Mouse (Mus musculus): ENCODE measurements around the gene Dleu7. TPM values are rescaled to one million over a fixed set of nuclear protein-coding genes. Genes with fewer than 3 reads are reported as not detected.

Gene Dleu7
- total and polyA plus RNA-seq, 3 experiments = not detected

DNA sequence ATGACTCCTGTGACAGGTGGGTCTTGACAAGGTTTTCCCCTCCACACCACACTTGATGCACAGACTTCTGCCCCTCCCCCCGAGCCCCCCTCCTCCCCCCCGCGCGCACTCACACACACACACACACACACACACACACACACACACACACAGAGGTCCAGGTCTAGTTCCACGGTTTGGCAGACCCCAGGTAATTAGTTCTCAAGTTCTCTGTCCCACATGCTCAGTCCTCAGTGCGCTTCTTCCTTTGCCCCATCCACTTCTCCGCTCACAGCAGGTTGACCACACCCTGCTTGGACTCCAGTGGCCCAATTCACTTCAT is 720 bp downstream of the Dleu7 start:
- Histone ChIP-seq H3K9me3 (replicated peaks) (no peaks in the 10 kb centered on the region), H3K27me3 (ENCODE audit: insufficient read depth, low read length) (peaks cover 20% of the 10 kb centered on the region), H3K36me3 (replicated peaks) (no peaks in the 10 kb centered on the region), H3K4me1 (ENCODE audit: insufficient read depth, low read depth, low read length) (peaks cover 4% of the 10 kb centered on the region), H3K4me3 (ENCODE audit: low read depth, low read length) (no peak overlapping the region)
- DNase-seq (ENCODE audit: low spot score) = no peak
- no peak for TF ChIP-seq POLR2AphosphoS5 (IDR thresholded peaks at IDR 0.05; ENCODE audit: insufficient replicate concordance, low read depth, low read length)
- no peak for TF ChIP-seq GATA1 (IDR thresholded peaks at IDR 0.05; ENCODE audit: borderline replicate concordance, low read length)
- TF ChIP-seq CTCF (IDR thresholded peaks at IDR 0.05; ENCODE audit: low read depth, low read length) = no peak
- no peak for TF ChIP-seq GATA2 (IDR thresholded peaks at IDR 0.05; ENCODE audit: borderline replicate concordance, low read depth, low read length)
- no peak for TF ChIP-seq TAL1 (conservative IDR thresholded peaks at IDR 0.05; ENCODE audit: low read depth, low read length)
- no peak for ATAC-seq (ENCODE audit: extremely low read depth, insufficient number of reproducible peaks, low FRiP score, poor library complexity, severe bottlenecking)

DNA sequence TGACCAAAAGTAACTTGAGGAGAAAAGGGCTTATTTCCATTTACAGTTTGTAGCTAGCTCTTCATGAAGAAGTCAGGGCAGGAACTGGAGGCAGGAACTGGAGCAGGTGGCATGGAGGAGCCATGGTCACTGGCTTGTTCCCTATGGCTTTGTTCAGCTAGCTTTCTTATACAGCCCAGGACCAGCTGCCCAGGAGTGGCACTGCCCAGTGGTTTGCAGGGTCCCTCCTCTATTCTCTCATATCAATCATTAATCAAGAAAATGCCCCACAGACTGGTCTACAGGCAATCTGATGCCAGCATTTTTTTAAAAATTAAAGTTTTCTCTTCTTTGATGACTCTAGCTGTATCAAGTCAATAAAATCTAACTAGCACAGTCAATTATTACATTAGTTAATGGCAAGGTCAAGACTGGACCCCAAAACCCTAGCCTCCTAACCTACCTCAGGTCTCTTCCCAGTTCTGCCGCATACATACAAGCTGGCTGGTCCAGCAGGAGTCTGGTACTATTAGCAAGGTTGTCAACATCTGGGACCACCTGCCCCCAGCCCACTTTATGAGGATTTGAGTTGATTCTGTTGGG is 1.4 kb downstream of the Dleu7 start:
- TF ChIP-seq GATA1 (IDR thresholded peaks at IDR 0.05; ENCODE audit: borderline replicate concordance, low read length) (no peak), CTCF (IDR thresholded peaks at IDR 0.05; ENCODE audit: low read depth, low read length) (no peak), TAL1 (conservative IDR thresholded peaks at IDR 0.05; ENCODE audit: low read depth, low read length) (no peak), POLR2AphosphoS5 (IDR thresholded peaks at IDR 0.05; ENCODE audit: insufficient replicate concordance, low read depth, low read length) (no peak), GATA2 (IDR thresholded peaks at IDR 0.05; ENCODE audit: borderline replicate concordance, low read depth, low read length) (no peak)
- ATAC-seq (ENCODE audit: extremely low read depth, insufficient number of reproducible peaks, low FRiP score, poor library complexity, severe bottlenecking) = no peak

DNA sequence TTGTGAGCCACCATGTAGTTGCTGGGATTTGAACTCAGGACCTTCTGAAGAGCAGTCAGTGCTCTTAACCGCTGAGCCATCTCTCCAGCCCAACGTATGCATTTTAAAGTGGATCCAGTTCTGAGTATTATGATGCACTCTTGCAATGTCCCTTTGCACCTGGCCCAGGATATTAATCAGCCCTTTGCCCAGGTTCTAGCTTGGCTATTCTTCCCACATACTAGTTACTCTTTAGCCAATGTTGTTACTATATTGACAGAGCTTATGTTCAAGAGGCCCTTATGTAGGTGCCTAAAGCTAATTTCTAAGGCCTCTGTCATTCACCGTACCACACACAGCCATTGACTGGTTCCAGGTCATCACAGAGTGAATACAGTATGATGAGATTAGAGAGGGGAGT is 4.1 kb downstream of the Dleu7 start:
- no peak for TF ChIP-seq GATA1 (IDR thresholded peaks at IDR 0.05; ENCODE audit: borderline replicate concordance, low read length)
- no peak for TF ChIP-seq TAL1 (conservative IDR thresholded peaks at IDR 0.05; ENCODE audit: low read depth, low read length)
- no peak for TF ChIP-seq POLR2AphosphoS5 (IDR thresholded peaks at IDR 0.05; ENCODE audit: insufficient replicate concordance, low read depth, low read length)
- no peak for TF ChIP-seq GATA2 (IDR thresholded peaks at IDR 0.05; ENCODE audit: borderline replicate concordance, low read depth, low read length)
- TF ChIP-seq CTCF (IDR thresholded peaks at IDR 0.05; ENCODE audit: low read depth, low read length) = no peak
- ATAC-seq (ENCODE audit: extremely low read depth, insufficient number of reproducible peaks, low FRiP score, poor library complexity, severe bottlenecking) = no peak

More for the DNA sequence above, 1.4 kb downstream of the Dleu7 start:
- no peak for DNase-seq (ENCODE audit: low spot score)
- Histone ChIP-seq H3K9me3 (replicated peaks) (no peaks in the 10 kb centered on the region), H3K4me3 (ENCODE audit: low read depth, low read length) (no peak overlapping the region), H3K27me3 (ENCODE audit: insufficient read depth, low read length) (peaks cover 20% of the 10 kb centered on the region), H3K4me1 (ENCODE audit: insufficient read depth, low read depth, low read length) (peaks cover 4% of the 10 kb centered on the region), H3K36me3 (replicated peaks) (no peaks in the 10 kb centered on the region)

DNA sequence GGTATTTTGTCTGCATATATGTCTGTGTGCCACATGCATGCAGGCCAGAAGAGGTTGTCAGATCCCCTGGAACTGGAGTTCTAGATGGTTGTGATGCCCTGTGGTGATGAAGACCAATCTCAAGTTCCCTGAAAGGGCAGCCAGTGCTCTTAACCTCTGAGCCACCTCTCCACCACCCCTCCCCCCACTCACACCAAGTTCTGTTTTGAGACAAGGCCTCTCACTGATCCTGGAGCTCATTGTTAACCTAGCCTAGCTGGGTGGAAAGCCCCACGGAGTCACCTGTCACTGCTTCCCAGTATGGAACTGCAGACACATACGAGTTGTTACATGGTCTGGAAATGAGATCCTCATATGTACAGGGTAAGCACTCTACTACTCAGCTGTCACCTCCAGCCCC is 9.9 kb downstream of the Dleu7 start:
- Histone ChIP-seq H3K4me3 (ENCODE audit: low read depth, low read length) (no peak overlapping the region), H3K36me3 (replicated peaks) (no peaks in the 10 kb centered on the region), H3K27me3 (ENCODE audit: insufficient read depth, low read length) (no peaks in the 10 kb centered on the region; the same call in none of the 2 replicates), H3K4me1 (ENCODE audit: insufficient read depth, low read depth, low read length) (no peaks in the 10 kb centered on the region), H3K9me3 (replicated peaks) (no peaks in the 10 kb centered on the region)
- TF ChIP-seq TAL1 (conservative IDR thresholded peaks at IDR 0.05; ENCODE audit: low read depth, low read length) (no peak), GATA2 (IDR thresholded peaks at IDR 0.05; ENCODE audit: borderline replicate concordance, low read depth, low read length) (no peak), CTCF (IDR thresholded peaks at IDR 0.05; ENCODE audit: low read depth, low read length) (no peak), POLR2AphosphoS5 (IDR thresholded peaks at IDR 0.05; ENCODE audit: insufficient replicate concordance, low read depth, low read length) (no peak), GATA1 (IDR thresholded peaks at IDR 0.05; ENCODE audit: borderline replicate concordance, low read length) (no peak)
- DNase-seq (ENCODE audit: low spot score) (no peak), ATAC-seq (ENCODE audit: extremely low read depth, insufficient number of reproducible peaks, low FRiP score, poor library complexity, severe bottlenecking) (no peak)

More for the DNA sequence above, 4.1 kb downstream of the Dleu7 start:
- H3K27me3 ChIP-seq (ENCODE audit: insufficient read depth, low read length) = peaks cover 17% of the 10 kb centered on the region
- no peak for DNase-seq (ENCODE audit: low spot score)
- no peak overlapping the region for H3K4me3 ChIP-seq (ENCODE audit: low read depth, low read length)
- no peaks in the 10 kb centered on the region for H3K36me3 ChIP-seq (replicated peaks)
- no peaks in the 10 kb centered on the region for H3K9me3 ChIP-seq (replicated peaks)
- H3K4me1 ChIP-seq (ENCODE audit: insufficient read depth, low read depth, low read length) = no peaks in the 10 kb centered on the region

DNA sequence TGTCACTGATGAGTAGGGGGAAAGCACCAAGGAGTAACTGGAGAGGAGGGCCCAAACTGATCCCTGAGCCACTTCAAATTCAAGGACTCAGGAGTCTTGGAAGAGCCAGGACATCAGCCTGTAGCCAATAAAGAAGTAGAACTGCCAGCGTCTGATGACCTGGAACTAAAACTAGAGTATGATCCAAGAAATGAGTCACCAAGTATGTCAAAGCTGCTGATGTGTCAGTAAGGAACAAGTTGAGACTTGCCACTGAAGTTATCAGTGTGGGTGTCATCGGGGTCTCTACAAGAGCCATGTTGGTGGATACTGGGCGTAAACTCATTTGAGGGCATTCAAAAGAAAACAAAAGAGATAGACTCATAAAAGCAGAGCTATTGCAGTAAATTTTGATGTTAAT is 19.2 kb downstream of the Dleu7 start:
- peaks cover 2% of the 10 kb centered on the region for H3K27me3 ChIP-seq (ENCODE audit: insufficient read depth, low read length)
- DNase-seq (ENCODE audit: low spot score) (no peak), ATAC-seq (ENCODE audit: extremely low read depth, insufficient number of reproducible peaks, low FRiP score, poor library complexity, severe bottlenecking) (no peak)
- no peaks in the 10 kb centered on the region for H3K36me3 ChIP-seq (replicated peaks)
- TF ChIP-seq TAL1 (conservative IDR thresholded peaks at IDR 0.05; ENCODE audit: low read depth, low read length) (no peak), GATA1 (IDR thresholded peaks at IDR 0.05; ENCODE audit: borderline replicate concordance, low read length) (no peak)
- no peak overlapping the region for H3K4me3 ChIP-seq (ENCODE audit: low read depth, low read length)
- no peaks in the 10 kb centered on the region for H3K9me3 ChIP-seq (replicated peaks)
- H3K4me1 ChIP-seq (ENCODE audit: insufficient read depth, low read depth, low read length) = no peaks in the 10 kb centered on the region

DNA sequence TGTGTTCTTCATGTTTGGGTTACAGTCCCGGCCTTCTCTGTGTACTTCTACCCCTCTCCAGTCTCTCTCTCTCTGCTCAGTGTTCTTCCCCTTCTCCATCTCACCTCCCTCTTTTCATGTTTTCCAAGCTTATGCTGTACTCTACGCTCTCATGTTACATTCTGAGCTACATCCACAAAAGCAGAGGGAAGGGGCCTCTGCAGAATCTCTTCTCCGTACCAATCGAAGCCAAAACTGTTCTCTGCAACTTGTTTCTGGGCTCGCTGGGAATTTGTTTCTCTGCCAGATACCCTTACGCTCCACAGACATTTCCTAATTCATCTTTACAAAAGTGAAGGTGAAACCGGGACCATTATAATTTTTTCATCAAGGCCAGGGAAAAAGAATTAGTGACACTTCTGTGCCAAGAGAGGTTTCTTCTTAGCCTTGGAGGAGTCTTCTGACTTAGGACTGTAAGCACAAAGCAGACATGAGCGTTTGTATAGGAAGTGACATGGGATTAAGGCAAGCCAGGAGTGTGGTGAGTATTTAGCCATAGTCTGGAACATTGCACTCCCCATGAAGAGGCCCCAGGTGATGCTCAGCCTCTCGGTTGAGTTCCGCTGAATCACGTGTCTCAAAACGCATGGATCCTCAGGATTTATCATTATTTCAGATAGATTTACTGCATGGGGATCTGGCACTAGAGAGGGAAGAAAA is 22.0 kb downstream of the Dleu7 start:
- Histone ChIP-seq H3K36me3 (replicated peaks) (no peaks in the 10 kb centered on the region), H3K27me3 (ENCODE audit: insufficient read depth, low read length) (peaks cover 2% of the 10 kb centered on the region), H3K4me1 (ENCODE audit: insufficient read depth, low read depth, low read length) (no peaks in the 10 kb centered on the region), H3K4me3 (ENCODE audit: low read depth, low read length) (no peak overlapping the region), H3K9me3 (replicated peaks) (no peaks in the 10 kb centered on the region)
- DNase-seq (ENCODE audit: low spot score) (no peak), ATAC-seq (ENCODE audit: extremely low read depth, insufficient number of reproducible peaks, low FRiP score, poor library complexity, severe bottlenecking) (no peak)
- no peak for TF ChIP-seq CTCF (IDR thresholded peaks at IDR 0.05; ENCODE audit: low read depth, low read length)
- no peak for TF ChIP-seq POLR2AphosphoS5 (IDR thresholded peaks at IDR 0.05; ENCODE audit: insufficient replicate concordance, low read depth, low read length)
- no peak for TF ChIP-seq GATA1 (IDR thresholded peaks at IDR 0.05; ENCODE audit: borderline replicate concordance, low read length)
- TF ChIP-seq TAL1 (conservative IDR thresholded peaks at IDR 0.05; ENCODE audit: low read depth, low read length) = no peak
- no peak for TF ChIP-seq GATA2 (IDR thresholded peaks at IDR 0.05; ENCODE audit: borderline replicate concordance, low read depth, low read length)

Measured in G1E (cell line).